Mouse (Mus musculus): ENCODE measurements around the gene Baiap2.

Gene Baiap2

DNA sequence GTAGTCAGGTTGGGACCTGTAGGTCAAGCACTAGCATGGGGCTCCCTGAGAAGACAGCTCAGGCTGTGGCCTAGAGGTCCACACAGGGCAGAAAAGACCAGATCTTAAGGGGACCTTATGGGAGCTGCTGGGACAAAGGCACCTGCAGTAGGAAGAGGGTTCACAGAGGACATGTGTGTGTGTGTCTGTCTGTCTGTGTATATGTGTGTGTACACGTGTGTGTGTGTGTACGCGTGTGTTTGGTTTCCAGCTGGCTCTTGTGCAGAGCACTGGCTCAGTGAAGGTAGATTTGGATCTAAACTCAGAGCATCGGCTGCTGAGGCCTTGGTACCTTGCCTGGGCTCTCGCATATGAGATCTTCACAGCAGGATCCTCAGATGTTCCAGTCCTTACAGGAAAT lies 21.9 kb upstream of the Baiap2 start:
- DNase-seq = no peak

DNA sequence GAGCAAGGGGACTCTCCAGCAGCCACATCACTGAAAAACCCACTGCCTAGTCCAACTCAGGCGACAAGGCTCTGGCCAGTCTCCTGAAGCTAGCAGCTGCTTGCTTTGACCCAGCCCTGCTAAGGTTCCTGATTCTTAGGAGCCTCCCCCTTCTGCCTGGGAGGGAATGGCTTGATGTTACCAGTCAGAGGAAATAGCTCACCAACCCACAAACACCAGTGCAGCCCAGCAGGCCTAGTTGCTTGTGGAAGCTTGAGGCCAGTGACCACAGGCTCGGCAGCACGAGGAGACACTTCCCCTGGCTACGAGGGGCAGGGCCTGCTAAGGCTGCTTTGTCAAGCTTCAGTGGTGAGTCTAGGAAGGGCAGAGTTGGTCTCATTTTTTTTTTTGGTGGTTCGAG lies 17.4 kb upstream of the Baiap2 start:
- no peak for DNase-seq

DNA sequence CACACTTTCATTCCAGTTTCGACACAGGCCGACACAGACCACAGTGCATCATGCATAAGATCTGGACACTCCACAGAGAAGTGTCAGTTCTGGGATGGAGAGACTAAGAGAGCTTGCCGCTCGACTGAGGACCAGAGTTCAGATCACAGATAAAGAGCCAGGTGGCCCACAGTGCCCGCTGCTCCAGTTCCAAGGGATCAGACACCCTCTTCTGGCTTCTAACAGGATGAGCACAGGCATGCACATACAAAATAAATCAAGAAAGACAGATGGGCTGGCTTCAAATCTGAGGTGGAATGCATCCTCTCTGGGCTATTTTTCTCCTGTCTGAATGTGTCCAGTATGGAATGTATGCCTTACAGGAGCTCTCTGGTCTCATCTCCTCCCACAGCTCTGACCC lies 15.8 kb upstream of the Baiap2 start:
- no peak for DNase-seq

DNA sequence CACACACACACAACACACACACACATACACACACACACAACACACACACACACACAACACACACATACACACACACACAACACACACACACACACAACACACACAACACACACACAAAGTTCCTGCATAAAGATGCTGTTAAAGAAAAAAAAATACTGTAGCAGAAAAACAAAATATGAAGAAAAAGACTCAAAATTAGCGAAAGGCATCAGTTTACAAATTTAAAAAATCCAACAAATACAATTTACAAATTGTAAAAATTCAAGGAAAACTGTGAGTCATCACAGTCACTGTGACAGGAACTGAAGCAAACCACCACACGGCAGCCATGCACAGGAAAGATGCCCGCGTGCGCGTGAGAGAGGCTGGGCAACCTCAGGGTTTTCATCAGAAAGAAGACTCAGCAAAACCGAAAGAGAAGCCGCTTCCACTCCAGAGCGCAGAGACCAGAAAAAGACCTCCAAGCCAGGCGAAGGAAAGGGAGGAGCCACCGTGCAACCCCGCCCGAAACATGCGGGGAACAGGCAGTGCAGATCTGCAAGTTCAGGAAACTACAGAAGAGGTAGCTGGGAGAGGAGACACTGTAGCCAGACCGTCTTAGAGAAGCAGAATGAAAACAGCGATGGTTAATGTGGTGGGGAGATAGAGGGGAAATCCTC lies 14.4 kb upstream of the Baiap2 start:
- DNase-seq = no peak

DNA sequence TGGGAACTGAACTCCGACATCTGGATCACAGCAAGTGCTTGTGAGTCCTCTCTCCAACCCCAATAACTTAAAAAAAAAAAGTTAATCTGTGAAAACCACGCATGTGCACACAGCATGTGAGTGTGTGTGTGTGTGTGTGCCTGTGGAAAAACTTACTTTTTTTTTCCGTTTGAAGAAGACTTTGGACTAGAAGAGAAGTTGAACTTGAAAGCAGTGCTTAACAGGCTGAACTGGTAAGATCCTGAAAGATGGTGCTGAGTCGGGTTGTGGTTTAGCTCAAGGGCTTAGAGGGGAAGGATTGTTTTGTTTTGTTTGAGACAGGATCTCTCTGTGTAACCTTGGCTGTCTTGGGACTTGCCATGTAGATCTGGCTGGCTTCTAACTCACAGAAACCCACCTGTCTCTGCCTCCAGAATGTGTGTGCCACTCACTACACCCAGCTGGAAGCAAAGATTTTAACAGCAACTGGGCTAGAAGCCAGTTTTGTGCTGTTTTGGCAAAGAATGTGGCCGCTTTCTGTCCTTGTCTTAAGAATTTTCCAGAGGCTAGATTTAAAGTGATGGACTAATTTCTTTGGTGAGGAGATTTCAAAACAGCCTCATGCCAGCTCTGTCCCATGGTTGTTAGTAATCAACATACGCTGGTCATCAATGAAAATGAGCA lies 12.8 kb upstream of the Baiap2 start:
- DNase-seq = no peak

DNA sequence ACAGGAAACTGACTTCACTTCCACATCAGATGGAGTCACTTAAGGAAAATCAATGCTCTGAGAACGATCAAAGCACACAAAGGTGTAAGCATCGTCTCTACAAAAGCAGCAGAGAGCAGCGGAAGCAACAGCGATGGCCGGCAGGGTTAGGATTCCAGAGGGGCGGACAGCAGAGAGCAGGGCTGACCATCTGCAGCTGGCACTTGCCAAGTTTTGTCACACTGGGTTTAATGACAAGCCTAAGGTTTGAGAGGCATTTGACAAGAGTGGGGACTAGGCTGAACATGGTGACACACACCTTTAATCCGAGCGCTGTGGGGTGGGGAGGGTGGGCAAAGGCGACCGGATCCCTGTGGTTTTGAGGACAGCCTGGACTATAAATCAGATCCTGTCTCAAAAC lies 10.8 kb upstream of the Baiap2 start:
- DNase-seq = no peak

DNA sequence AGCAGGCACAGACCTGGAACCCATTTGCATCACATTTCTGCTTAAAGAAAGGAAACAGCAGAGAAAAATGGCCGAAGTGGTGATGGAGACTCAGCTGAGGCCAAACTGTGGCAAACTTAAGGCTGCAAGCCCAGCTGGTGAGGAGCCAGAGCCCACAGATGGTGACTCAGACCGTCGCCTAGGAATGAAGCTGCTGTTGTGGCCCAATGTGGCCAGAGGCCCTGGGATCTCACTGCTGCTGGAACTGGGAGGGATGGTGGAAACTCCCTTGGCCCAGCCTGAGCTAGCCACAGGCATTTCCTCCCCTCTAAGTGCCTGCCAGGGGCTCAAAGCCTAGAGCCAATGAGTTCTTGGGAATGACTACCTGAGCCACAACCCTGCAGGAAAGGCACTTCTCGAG lies 9.4 kb upstream of the Baiap2 start:
- DNase-seq = no peak

DNA sequence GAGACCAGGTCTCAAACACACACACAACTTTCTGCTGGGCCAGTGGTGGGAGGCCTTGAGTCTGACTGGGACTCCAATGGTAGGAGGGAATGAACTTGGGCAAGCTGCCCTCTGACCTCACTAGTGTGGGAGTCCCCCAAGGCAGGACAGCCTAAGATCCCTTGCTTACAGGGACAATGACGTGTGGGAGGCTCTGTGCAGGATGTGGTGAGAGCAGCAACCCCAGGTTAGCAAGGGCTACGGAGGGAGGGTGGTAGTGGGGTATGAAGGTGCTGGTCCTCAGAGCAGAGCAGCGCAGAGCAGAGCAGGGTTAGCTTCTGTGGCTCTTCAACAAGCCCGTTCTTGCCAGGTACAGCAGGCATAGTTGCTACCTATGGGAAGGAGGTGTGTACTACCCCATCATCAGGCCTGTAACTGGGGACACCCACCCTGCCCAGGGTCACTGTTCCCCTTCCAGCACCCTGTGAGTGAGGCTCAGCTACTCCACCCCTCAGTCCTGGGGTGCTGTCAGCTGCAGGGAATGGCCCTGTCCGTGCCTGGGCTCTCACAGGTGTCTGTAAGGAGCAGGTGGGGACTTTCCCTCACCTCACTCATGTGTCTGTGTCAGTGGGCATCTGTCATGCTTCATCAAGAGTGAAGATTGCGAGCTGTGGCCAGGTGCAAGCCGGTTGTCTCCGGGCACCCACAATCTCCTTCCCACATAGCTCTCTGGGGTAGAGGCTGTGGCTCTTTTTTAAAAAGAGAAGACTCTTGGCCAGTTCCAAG lies 8.6 kb upstream of the Baiap2 start:
- DNase-seq = no peak

DNA sequence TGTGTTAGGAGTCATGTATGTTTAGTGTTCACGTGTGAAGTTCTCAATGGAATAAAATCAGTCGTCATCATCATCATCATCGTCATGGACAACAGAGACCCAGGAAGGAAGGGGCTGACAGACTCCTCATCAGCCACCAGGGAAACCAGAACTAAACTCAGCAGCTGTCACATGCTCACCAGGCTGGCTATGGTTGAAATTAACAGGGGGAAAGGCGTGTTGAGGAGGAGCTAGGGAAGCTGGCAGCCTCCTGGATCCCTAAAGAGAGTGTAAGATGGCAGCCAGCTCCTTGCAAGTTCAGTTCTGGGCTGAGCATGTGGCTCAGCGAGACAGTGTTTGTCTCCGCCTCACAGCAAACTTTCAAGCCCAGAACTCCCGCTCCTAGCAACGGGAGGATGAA lies 7.8 kb upstream of the Baiap2 start:
- DNase-seq = no peak

DNA sequence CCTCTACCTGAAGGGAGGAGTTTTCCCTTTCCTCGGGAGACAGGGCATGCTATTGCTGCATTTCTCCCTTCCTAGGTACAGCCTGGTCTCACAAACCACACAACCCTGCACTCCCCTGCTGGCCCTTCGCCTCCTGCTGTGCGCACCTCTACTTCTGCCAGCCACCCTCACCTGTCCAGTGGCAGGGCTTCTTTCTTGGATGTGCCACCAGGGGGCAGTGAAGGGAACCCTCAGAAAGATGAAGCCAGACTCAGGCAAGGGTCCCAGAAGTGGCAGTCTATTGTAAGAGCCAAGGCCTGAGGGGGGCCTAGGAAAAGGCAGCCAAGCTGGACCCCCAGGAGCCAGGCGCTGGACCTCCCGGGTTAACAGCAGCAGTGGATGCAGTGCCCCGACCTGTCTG lies 7.1 kb upstream of the Baiap2 start:
- peak; percentile 80 for DNase-seq

DNA sequence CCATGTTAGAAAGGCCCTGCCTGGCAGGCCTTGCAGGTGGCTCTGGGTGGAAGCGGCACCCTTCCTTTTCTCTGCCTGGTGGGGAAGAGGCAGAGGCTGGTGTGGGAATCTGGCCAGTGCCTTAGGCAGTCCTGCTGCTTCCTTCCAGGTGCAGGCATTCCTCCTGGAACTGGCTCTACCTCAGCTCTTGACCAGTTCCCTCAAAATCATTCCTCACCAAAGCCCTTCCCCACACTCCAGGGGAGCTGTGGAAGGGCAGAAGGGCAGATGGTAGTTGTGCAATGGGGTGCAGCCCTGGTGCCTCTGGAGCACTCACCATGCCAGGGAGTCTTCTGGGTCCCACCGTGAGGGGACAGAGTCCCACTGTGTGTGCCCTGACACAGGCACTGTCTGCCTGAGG lies 6.1 kb upstream of the Baiap2 start:
- no peak for DNase-seq

DNA sequence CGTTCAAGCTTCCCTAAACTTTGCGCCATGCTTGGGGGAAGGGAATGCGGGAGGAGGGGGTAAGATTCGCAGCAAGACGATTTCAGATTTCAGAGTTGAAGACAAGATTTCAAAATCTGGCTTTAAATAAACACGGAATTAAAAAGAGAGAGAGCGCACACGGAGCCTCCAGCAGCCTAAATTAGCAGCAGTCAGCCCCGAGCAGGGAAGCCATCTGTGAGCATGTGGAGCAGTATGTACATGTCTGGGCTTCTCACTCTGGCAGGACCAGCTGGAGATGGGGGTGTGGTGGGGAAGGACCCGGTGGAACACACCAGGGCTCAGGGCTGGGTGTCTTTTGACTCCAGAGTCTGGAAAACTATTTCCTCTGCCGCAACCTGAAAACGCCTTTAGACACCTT lies 5.3 kb upstream of the Baiap2 start:
- no peak for DNase-seq

DNA sequence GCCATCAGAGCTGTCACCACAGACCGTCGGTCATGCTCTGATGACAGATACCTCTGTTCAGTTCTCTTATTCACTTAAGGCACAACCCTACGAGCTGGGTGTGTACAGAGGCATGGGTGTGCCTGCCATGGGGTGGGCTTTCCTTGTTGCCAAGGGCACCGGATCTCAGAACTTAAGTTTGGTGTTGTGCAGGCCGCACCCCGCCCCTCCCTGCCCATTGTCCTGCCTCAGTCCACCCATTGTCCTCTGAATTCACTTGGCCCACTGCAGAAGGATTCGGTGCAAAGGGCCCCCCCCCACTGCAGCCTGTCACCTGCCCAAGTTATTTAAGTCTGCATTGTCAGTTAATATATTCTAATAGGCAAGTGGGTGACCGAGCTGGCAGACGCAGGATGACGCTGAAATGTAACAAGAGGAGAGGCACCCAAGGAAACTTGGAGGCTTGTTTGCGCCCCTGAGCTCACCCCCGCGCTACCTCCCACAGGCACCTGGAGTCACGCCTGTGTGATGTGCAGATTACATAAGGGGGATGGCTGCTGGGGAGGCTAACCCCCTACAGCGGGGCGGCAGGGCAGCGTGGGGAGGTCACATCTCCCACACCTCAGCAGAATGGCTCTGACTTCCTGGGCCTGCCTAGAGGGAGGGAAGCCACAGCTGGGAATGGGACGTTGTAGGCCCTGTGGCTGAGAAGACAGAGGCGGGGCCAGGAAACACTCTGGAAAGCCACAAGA lies 4.6 kb upstream of the Baiap2 start:
- DNase-seq = no peak

DNA sequence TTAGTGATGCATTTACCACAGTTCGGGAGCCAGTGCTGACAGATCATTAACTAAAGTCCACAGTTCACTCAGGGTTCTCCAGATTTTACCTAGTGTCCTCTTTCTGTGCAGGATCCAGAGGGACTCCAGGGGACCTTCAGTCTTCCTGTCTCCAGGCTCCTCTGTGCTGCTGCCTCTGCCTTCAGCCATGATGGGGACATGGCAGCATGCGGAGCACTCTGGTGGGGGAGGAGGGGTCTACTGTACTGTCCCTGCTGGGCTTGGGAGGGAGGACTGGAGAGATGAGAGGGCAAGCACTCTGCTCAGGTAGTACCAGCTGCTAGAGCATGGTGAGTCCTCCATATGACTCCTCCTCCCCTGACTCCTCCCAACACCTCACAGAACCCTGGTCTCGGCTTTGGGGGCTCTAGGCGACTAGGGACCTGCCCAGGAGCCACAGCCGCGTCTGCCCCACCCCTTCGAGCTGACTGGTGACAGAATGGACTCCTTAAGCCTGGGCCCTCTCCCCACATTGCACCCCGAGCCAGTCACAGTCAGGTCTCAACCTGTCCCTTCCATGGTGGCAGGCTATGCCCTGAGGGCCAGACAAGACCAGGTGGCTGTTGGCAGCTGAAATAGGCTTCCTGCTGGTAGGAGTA lies 3.4 kb upstream of the Baiap2 start:
- no peak for DNase-seq

DNA sequence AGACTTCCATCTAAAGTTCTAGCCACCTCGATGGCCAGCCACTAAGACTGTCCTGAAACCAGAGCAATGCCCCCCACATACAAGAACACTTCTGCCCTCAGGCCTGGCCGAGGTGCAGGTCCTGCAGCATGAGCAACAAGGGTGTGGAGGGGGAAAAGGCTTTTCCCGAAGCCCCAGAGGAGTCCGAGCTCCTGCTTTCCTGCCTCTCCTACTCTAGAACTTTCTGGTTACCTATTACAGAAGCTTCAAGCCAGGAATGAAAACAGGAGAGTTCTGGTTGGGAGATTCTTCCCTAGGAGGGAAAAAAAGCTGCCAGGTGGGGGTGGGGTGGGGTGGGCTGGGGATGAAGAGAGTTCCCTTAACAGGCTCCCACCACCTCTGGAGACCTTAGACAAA lies 2.9 kb upstream of the Baiap2 start:
- no peak for DNase-seq

DNA sequence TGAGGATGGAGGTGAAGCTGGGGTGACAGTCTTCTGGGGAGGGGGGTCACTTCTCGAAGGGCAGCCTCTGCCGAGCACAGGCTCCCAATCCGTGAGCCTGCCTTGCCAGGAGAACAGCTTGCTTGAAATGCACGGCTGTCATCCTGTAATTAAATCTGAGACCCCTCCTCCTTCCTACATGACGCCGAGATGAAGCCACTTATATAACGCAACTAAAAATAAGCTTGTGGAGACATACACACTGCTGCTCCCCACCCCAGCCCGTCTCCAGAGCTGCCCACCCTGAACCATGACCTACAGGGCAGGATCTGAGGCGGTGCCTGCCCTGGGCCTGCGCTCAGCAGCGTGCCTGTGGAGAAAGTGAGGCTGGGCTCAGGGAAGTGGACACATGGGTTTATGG lies 2.4 kb upstream of the Baiap2 start:
- no peak for DNase-seq

DNA sequence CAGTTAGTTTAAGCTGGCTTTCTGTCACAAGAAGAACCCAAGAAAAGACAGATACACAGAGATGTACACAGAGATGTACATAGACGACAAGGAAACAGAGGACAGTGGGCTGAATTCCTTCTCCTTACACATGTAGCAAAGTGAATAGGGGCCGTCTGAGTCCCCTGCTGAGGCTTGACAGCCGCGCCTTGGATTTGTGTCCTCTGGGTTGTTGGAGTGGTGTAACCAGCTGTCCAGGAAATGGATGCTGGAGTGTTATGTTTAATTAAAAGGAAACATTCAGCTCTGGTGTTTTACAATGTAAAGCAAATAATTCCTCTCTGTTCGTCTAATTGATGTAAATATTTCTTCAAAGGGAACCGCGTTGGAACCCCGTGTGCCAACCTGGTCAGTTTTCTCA lies 769 bp upstream of the Baiap2 start:
- DNase-seq = no peak

DNA sequence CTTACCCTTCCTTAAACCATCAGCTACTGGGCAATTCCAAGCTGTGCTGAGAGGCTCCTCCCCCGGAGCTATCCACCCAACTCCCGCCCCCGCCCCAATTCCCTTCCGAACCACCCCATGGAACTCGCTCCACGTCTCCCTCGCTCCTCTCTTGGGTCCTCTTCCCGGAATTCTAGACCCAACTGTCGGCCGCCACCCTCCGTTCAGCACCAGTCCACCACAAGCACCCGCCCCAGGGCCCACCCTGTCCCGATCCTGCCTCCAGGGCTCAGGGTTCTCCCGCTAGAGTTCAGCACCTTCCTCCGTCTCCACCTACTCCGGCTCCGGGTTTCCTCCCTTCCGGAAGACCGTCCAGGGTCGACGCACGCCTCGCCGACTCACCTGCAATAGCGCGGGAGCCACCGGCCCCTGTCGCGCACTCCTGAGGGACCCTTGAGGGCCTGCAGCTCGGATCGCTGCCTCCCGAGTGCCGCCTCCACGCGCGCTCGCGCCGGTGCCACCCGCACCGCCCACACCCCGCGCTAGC lies 299 bp upstream of the Baiap2 start:
- peak; percentile 57 for DNase-seq

DNA sequence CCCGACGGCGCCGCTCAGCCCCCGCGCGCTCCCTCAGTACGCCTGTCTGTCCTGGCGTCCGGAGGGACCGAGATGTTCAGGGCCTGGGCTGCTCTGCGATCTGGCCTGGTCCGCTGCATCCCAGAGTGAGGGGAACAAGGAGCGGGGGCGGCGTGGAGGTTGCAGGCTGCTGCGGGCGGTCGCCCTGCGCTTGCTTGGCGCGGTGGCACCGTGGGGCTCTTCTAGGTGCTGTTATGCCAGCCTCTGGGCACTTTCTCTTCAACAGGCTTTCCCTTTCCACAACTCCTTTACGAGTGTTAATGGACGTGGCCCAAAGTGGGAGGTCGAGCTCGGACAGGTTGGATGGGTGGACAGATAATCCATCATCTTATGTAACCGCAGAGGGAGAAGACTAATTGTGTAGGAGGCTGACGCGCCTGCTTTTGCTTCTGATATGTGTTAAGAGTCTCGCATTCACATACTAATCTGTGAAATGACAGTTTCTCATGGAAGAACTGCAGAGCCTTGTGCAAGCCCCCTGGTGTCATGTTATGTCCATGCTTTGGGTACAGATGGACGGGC lies 945 bp downstream of the Baiap2 start:
- DNase-seq = peak; percentile 74

DNA sequence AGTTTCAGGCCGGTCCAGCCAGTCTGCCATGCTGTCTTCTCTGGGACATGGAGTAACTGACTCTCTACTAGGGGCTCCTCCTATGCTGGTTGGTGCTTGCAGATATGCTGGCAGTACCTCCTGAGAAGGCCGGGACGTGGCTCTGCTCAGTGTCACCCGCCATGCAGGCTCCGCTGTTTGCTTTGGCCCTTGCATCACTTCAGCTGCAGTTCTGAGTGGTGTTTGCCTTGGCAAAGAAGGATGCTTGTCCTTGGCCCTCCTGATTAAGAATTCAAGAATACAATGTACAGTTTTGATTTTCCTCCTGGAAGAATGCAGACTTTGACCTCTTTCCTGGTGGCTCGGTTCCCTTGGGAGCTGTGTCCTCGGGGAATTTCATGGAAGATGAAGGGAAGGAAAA lies 2.8 kb downstream of the Baiap2 start:
- DNase-seq = no peak

DNA sequence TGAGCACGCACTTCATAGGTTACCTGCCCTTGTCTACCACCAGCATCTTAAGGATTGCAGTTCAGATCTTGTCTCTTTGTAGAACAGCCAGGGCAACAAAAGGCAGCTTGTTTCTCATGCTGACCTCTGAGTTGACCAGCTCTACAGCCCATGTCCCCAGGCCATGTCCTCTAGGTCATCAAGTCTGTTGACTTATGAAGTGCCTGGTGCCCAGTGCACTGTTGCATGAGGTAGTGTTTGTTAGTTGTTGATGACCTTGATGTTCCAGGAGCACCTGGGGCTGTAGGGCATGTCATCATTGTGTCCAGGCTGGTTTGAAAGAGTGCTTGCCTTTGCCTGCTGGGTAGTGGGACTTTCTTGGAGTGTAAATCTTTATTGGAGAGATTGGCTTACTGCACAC lies 4.9 kb downstream of the Baiap2 start:
- no peak for DNase-seq

DNA sequence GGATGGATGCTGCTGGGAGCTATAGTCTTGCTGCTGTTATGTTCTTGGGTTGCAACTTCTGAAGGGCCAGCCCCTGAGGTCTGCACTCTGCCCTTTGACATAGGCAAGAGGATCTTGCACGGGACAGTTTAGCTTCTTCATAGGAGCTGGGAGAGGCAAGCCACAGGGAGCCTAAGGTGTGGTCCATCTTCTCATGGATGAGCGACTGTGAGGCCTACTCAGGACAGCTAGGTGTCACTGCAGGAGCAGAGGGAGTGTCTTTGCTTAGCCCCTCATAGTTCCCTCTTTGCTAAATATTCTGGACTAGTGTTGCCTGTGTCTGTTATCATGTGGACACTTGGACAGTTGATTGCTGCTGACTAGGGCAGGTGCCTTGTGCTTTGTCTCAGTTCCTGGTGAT lies 5.3 kb downstream of the Baiap2 start:
- no peak for DNase-seq

DNA sequence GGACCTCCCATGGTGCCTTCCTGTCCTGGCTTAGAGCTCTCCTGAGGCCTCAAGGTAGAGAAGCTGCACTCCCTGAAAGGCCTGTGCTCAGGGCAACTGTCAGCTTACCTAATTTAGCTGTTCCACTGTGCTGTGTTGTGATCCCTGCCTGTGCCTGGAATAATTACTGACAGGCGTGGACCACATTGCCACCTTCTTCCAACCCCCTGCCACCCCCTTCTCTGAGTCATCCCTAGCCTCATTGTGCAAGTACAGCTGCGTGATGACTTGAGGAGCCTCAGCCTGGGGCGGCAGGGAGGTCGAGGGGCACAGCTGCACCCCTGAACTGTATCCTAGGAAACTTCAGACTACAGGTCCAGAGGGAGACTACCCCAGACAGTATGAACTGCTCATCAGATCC lies 5.7 kb downstream of the Baiap2 start:
- no peak for DNase-seq

Measured in cerebellum, adult 9-10 months (tissue).